12 mouse cellular contexts compared by ENCODE assay signal in genomic region chr1:73926279-73926678, GRCm38 (mm10).
A peak's percentile ranks its signal among the peaks of the same experiment; 100 is the strongest.
DNase-seq lines count a peak whose midpoint lies in the region; ATAC-seq and TF ChIP-seq lines count a peak whose summit lies in the region.
"Had no signal": no experiment of that assay in that cellular context is flagged by ENCODE, and none has a peak within 500 bp of the region (broad histone marks: within the 10 kb centered on the region; RNA-seq: fewer than 3 reads in every experiment).

No protein-coding gene starts in this region.

- no peaks in the 10 kb centered on the region for H3K4me1 ChIP-seq in hindbrain, postnatal 0 days (ENCODE audit: insufficient read depth, low read length)
- no peaks in the 10 kb centered on the region for H3K4me1 ChIP-seq in hindbrain, embryonic 14.5 days (replicated peaks; ENCODE audit: control insufficient read depth, insufficient read depth, low read length)
- H3K4me1 ChIP-seq: neural tube, embryonic 12.5 days had no signal

- no peaks in the 10 kb centered on the region for H3K9me3 ChIP-seq in hindbrain, postnatal 0 days (ENCODE audit: low read length)
- H3K9me3 ChIP-seq in hindbrain, embryonic 14.5 days (ENCODE audit: control insufficient read depth, low read length), result no peaks in the 10 kb centered on the region
- H3K9me3 ChIP-seq: neural tube, embryonic 12.5 days had no signal

- no peaks in the 10 kb centered on the region for H3K27me3 ChIP-seq in hindbrain, postnatal 0 days (ENCODE audit: insufficient read depth, low read length)
- H3K27me3 ChIP-seq in hindbrain, embryonic 14.5 days (ENCODE audit: control insufficient read depth, insufficient read depth, low read length), result no peaks in the 10 kb centered on the region
- H3K27me3 ChIP-seq: neural tube, embryonic 12.5 days had no signal

- peak; percentile 50 to 52 for DNase-seq in cerebellum, postnatal 10 days
- DNase-seq in cerebellum, adult 18-20 months, result no peak
- DNase-seq in hindbrain, postnatal 0 days (ENCODE audit: low spot score), result peak; percentile 42
- DNase-seq in hindbrain, embryonic 14.5 days (ENCODE audit: low spot score), result no peak
- peak; percentile 40 for DNase-seq in right cerebral cortex, postnatal 4 days
- DNase-seq in right cerebral cortex, adult 18-20 months, result no peak
- no peak for DNase-seq in ovary, adult 18-20 months (ENCODE audit: low spot score)
- DNase-seq in cerebellum, adult 11 months, result no peak
- DNase-seq: cerebellum, postnatal 25 days had no signal

- no peaks in the 10 kb centered on the region for H3K36me3 ChIP-seq in hindbrain, postnatal 0 days (ENCODE audit: insufficient read depth, low read length)
- H3K36me3 ChIP-seq in hindbrain, embryonic 14.5 days (replicated peaks; ENCODE audit: control insufficient read depth, insufficient read depth), result no peaks in the 10 kb centered on the region

- no peak overlapping the region for H3K27ac ChIP-seq in hindbrain, postnatal 0 days
- H3K27ac ChIP-seq in hindbrain, embryonic 14.5 days, result no peak overlapping the region
- H3K27ac ChIP-seq: macrophage; neural tube, embryonic 12.5 days had no signal

- H3K4me3 ChIP-seq in hindbrain, postnatal 0 days (ENCODE audit: low read length), result no peak overlapping the region
- no peak overlapping the region for H3K4me3 ChIP-seq in hindbrain, embryonic 14.5 days (replicated peaks; ENCODE audit: low read length)
- H3K4me3 ChIP-seq: neural tube, embryonic 12.5 days had no signal

- ATAC-seq in hindbrain, postnatal 0 days, result no peak
- ATAC-seq in hindbrain, embryonic 14.5 days (ENCODE audit: low FRiP score), result no peak
- ATAC-seq: intestine, embryonic 16.5 days had no signal

- 60% methylated on average over 7 of the region's 7 CpGs for WGBS in hindbrain, postnatal 0 days
- WGBS in hindbrain, embryonic 14.5 days, result 64% methylated on average over 7 of the region's 7 CpGs

- H3K4me2 ChIP-seq in hindbrain, postnatal 0 days (ENCODE audit: low read depth, low read length), result no peak overlapping the region
- H3K4me2 ChIP-seq in hindbrain, embryonic 14.5 days (replicated peaks), result no peak overlapping the region
- H3K4me2 ChIP-seq: neural tube, embryonic 12.5 days had no signal

- TF ChIP-seq CTCF in hindbrain, postnatal 0 days (IDR thresholded peaks at IDR 0.05; ENCODE audit: low read depth), result peak; percentile 61

- no peak overlapping the region for H3K9ac ChIP-seq in hindbrain, postnatal 0 days (replicated peaks; ENCODE audit: low read length)
- H3K9ac ChIP-seq in hindbrain, embryonic 14.5 days, result no peak overlapping the region
- H3K9ac ChIP-seq: neural tube, embryonic 12.5 days had no signal

Comparison
In these comparisons a context has a peak if more than half of its experiments do, and no peak if none do; other contexts are left out.
1. DNase-seq: peak in cerebellum, postnatal 10 days (2 of 2), hindbrain, postnatal 0 days (single experiment) and right cerebral cortex, postnatal 4 days (single experiment); none in cerebellum, adult 18-20 months (0 of 2), hindbrain, embryonic 14.5 days (single experiment), right cerebral cortex, adult 18-20 months (single experiment), ovary, adult 18-20 months (single experiment) and cerebellum, adult 11 months (single experiment).